Mouse (Mus musculus): Measurements from ENCODE around the gene Il24.

GRCm38 (mm10) chr1:130864238-130864637, 23.0 kb downstream of the Il24 start:
- no peak for TF ChIP-seq CTCF (IDR thresholded peaks at IDR 0.05; ENCODE audit: low read depth)
- no peak for TF ChIP-seq EP300 (IDR thresholded peaks at IDR 0.05; ENCODE audit: low read depth)
